Mouse (Mus musculus): Measurements from ENCODE around the gene Rnf19b. TPM values are rescaled to one million over a fixed set of nuclear protein-coding genes. Genes with fewer than 3 reads are reported as not detected.

The Rnf19b gene
- 267 and 300 TPM in 2 replicates for polyA plus RNA-seq (2012)

DNA sequence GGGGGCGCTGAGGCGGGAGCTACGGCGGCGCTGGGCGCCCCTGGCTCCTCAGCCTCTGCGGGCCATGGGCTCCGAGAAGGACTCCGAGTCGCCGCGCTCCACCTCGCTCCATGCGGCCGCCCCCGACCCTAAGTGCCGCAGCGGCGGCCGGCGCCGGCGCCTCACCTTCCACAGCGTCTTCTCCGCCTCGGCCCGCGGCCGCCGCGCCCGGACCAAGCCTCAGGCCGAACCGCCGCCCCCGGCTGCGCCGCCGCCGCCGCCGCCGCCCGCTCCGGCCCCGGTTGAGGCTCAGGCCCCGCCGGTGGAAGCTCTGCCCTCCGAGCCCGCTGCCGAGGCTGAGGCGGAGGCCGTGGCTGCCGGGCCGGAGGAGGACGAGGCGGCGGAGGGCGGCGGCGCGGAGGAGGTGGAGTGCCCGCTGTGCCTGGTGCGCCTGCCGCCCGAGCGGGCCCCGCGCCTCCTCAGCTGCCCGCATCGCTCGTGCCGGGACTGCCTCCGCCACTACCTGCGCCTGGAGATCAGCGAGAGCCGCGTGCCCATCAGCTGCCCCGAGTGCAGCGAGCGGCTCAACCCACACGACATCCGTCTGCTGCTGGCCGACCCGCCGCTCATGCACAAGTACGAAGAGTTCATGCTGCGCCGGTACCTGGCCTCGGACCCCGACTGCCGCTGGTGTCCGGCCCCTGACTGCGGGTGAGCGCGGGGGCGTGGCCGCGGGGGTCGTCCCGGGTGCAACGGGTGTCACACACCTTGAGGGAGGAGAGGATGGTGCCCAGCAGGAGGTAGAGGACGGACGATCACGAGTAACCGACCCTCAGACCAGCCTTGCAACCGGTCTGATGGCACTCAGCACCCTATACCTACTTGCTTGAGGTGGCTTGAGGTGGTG, at the start of gene Rnf19b:
Gene Rnf19b, plus strand, starts transcription at position 65 of the 886 bp plus-strand sequence.

DNA sequence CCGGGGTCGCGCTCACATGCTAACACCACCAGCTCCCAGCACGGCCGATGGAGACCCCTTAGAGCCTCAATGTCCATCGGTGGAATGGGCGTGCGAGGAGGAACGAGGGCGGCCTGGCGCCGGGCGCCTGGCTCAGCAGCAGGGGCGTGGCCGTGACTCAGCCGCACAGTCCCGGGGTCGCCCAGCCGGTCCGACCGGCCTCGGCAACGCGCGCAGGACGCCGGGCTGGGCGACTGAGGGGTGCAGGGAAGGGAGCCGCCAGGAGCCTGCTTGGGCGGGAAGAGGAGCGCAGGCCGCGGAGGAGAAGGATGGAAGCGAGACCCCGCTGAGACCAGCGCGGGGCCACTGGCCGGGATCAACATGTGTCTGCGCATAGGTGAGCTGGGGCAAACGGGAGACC, 47.3 kb downstream of the Rnf19b start, which contains the start of gene Tmem54:
Gene Tmem54, plus strand, starts transcription at position 193 of the 400 bp plus-strand sequence.

DNA sequence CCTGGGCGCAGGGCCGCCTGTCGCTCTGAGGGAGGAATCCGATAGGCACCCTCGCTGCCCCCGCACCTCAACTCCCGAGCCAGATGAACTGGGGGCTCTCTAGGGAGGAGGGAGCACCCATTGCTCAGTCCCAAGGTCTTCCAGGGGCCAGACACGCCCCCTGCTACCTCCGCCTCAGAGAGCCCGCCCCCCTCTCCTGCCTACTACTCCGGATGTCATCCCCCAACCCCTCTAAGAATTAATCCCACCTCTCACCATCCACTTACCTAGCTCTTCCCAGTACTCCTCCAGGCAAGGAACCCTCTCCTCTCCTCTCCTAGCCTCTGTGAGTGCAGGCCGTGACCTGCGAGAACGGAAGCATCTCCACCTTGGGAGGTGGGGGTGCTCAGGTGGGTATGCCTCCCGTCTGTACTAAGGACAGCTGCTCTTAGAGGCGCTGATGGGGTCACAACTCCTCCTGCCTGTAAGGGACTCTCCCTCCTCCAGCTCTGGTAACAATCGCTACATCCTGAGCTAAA, 63.6 kb downstream of the Rnf19b start, which contains the start of gene Hpca:
Gene Hpca, minus strand, starts transcription at position 468 of the 518 bp plus-strand sequence.

Other genes starting within 250 kb of the Rnf19b start
- 2.7 and 3.2 TPM in 2 replicates for gene Trim62, start 174.7 kb upstream of the Rnf19b start, polyA plus RNA-seq (2012)
- 2.3 and 4.2 TPM in 2 replicates for gene Azin2, start 95.8 kb upstream of the Rnf19b start, polyA plus RNA-seq (2012)
- gene Ak2, start 66.3 kb upstream of the Rnf19b start, polyA plus RNA-seq (2012) = 173 and 212 TPM in 2 replicates
- gene Tmem54, start 47.3 kb downstream of the Rnf19b start, polyA plus RNA-seq (2012) = 0.16 TPM in 1 of 2 replicates, not detected in the other
- not detected in 2 replicates for gene Hpca, start 63.8 kb downstream of the Rnf19b start, polyA plus RNA-seq (2012)
- 0.03 TPM in 1 of 2 replicates, not detected in the other for gene Fndc5, start 78.7 kb downstream of the Rnf19b start, polyA plus RNA-seq (2012)
- 1.2 and 2.1 TPM in 2 replicates for gene S100pbp, start 131.5 kb downstream of the Rnf19b start, polyA plus RNA-seq (2012)
- gene Yars, start 131.5 kb downstream of the Rnf19b start, polyA plus RNA-seq (2012) = 22.9 and 32.2 TPM in 2 replicates
- gene C77080, start 203.1 kb downstream of the Rnf19b start, polyA plus RNA-seq (2012) = 5.6 and 6.0 TPM in 2 replicates
- not detected in 2 replicates for gene Sync, start 229.3 kb downstream of the Rnf19b start, polyA plus RNA-seq (2012)

Data from megakaryocyte-erythroid progenitor cell, adult 5 weeks (primary cell).